14 mouse cellular contexts compared by ENCODE assay signal in the genomic region with DNA sequence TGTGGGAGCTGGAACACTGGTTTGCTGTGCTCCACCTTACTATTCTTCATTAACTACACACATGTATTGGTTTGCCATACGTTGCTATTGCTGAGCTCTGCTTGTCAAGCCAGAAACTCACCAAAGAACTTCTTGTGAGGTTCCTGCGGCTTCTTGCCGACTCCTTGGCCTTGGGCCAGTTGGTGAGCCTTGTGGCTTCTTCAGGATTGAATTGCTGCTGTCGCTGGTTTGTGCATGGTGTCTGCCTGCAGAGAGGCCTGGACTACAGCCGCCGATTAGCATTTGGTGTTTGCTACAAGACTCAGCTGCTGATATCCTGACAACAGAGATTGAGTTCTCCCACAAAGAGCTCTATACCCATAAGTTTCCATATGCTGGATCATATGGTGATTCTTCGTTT.
"Had no signal": no experiment of that assay in that cellular context is flagged by ENCODE, and none has a peak within 500 bp of the region (broad histone marks: within the 10 kb centered on the region; RNA-seq: fewer than 3 reads in every experiment).

No protein-coding gene starts in this region.

- H3K9me3 ChIP-seq: limb, embryonic 10.5 days; limb, embryonic 13.5 days; liver, embryonic 12.5 days; liver, embryonic 15.5 days had no signal

- ATAC-seq: liver, embryonic 12.5 days had no signal

- H3K4me1 ChIP-seq: limb, embryonic 10.5 days; limb, embryonic 13.5 days; liver, embryonic 12.5 days had no signal

- H3K27me3 ChIP-seq: limb, embryonic 13.5 days; liver, embryonic 15.5 days had no signal

- H3K4me3 ChIP-seq: limb, embryonic 10.5 days; limb, embryonic 13.5 days; liver, embryonic 12.5 days; liver, embryonic 15.5 days had no signal

- DNase-seq: kidney, adult 18-20 months; layer of hippocampus, postnatal 36 days; liver; lung, adult 18-20 months; midbrain, embryonic 14.5 days; thymus, adult 18-20 months; thymus, postnatal 36 days had no signal

- H3K9ac ChIP-seq: limb, embryonic 13.5 days; liver, embryonic 12.5 days; liver, embryonic 15.5 days had no signal

- H3K4me2 ChIP-seq: limb, embryonic 13.5 days; liver, embryonic 12.5 days; liver, embryonic 15.5 days; midbrain, embryonic 11.5 days had no signal

- H3K27ac ChIP-seq: kidney, postnatal 0 days; limb, embryonic 10.5 days; limb, embryonic 13.5 days; liver, embryonic 12.5 days; liver, embryonic 15.5 days; macrophage had no signal

- H3K36me3 ChIP-seq: limb, embryonic 10.5 days; limb, embryonic 13.5 days; liver, embryonic 12.5 days; liver, embryonic 15.5 days had no signal
